Mouse (Mus musculus) liver, embryonic 11.5 days (tissue): Measurements from ENCODE around the gene Pax1. TPM values are rescaled to one million over a fixed set of nuclear protein-coding genes. Genes with fewer than 3 reads are reported as not detected.

Source experiments
- ATAC-seq: fragments of 200-750 bp; cut with Nextera tagmentation; replicated peaks from 2 replicates; pipeline ENCODE4 v1.8.0; 2017; ENCODE audit warnings: moderate number of reproducible peaks, mild to moderate bottlenecking, moderate TSS enrichment, moderate library complexity; ENCODE audit not compliant: low FRiP score
- DNase-seq: peaks from one replicate; pipeline ENCODE4 v3.0.0-alpha.2; 2017; ENCODE audit warnings: low spot score
- H3K27ac ChIP-seq: fragments of 300-500 bp; sonication (generic); 2 replicates; pipeline ENCODE4 v1.5.1; 2014; ENCODE audit warnings: mild to moderate bottlenecking, low read depth, low read length, control low read depth
- H3K27me3 ChIP-seq: fragments of 300-500 bp; sonication (generic); replicated peaks from 2 replicates; pipeline ENCODE4 v1.6.1; 2014; ENCODE audit warnings: low read length, mixed read lengths; ENCODE audit not compliant: control insufficient read depth, insufficient read depth
- H3K36me3 ChIP-seq: fragments of 300-500 bp; sonication (generic); 2 replicates; pipeline ENCODE4 v1.6.1; 2014; ENCODE audit warnings: mild to moderate bottlenecking, low read length, moderate library complexity, mixed read lengths; ENCODE audit not compliant: control insufficient read depth, insufficient read depth
- H3K4me1 ChIP-seq: fragments of 300-500 bp; sonication (generic); replicated peaks from 2 replicates; pipeline ENCODE4 v1.6.1; 2014; ENCODE audit warnings: low read length, mixed read lengths; ENCODE audit not compliant: control insufficient read depth, insufficient read depth
- H3K4me2 ChIP-seq: fragments of 300-500 bp; sonication (generic); 2 replicates; pipeline ENCODE4 v1.6.1; 2014; ENCODE audit warnings: mild to moderate bottlenecking, control low read depth, moderate library complexity
- H3K4me3 ChIP-seq: fragments of 300-500 bp; sonication (generic); 2 replicates; pipeline ENCODE4 v1.5.1; 2014; ENCODE audit warnings: low read depth, low read length, control low read depth
- H3K9ac ChIP-seq: fragments of 300-500 bp; sonication (generic); 2 replicates; pipeline ENCODE4 v1.6.1; 2014; ENCODE audit warnings: low read depth, low read length, control low read depth
- H3K9me3 ChIP-seq: fragments of 300-500 bp; sonication (generic); 2 replicates; pipeline ENCODE4 v1.6.1; 2016; ENCODE audit warnings: low read length, inconsistent platforms, mixed read lengths; ENCODE audit not compliant: control insufficient read depth
- WGBS: fragments of 180-500 bp; shearing (Covaris S2); extraction: QIAGEN DNeasy Blood & Tissue Kit; methylation state at CpG from one replicate; pipeline ENCODE4 v1.1.7; 2014; 5-methylcytosine and 5-hydroxymethylcytosine counted together
- polyA plus RNA-seq: library from polyadenylated mRNA; unstranded; fragments of >200 nt; fragmentation: Nextera tagmentation; extraction: Ambion mirVana; gene quantifications from 2 replicates; pipeline ENCODE4 v1.2.1, GENCODE M21; 2014

Pax1 gene
- polyA plus RNA-seq, 1 experiment from 2014 or later, result 0.40 TPM

- Histone ChIP-seq H3K27me3 (no peaks in the 10 kb centered on the region), H3K9me3 (no peaks in the 10 kb centered on the region), H3K4me1 (no peaks in the 10 kb centered on the region), H3K4me2 (no peak overlapping the region), H3K27ac (no peak overlapping the region), H3K4me3 (no peak overlapping the region), H3K36me3 (no peaks in the 10 kb centered on the region), H3K9ac (no peak overlapping the region)
- ATAC-seq, result no peak
- no peak for DNase-seq
- 28% methylated on average over 5 of the region's 5 CpGs for WGBS
Observed at GRCm38 (mm10) chr2:147433120-147433519, 71.4 kb downstream of the Pax1 start.

Other genes with a start within 250 kb of the Pax1 start
- gene Nkx2-2, start 167.7 kb upstream of the Pax1 start, polyA plus RNA-seq, result 0.12 and 0.26 TPM in 2 replicates